In the genomic region with DNA sequence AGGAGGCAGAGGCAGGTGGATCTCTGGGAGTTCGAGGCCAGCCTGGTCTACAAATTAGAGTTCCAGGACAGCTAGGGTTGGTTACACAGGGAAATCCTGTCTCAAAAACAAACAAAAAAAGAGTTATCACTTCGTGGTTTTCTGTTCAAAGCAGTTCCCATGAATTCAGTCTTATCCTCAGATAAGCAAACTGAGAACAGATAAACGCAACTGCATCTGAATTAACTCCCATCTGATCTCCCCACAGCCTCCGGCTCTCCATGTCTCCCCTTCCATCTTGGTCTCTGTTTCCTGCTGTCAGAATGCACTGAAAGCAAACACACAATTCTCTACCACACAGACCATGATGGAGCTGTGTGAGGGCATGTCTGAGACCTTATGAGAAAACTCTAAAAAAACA, we compare ENCODE assay signal across 25 mouse cellular contexts. TPM values are rescaled to one million over a fixed set of nuclear protein-coding genes. Genes with fewer than 3 reads are reported as not detected.
DNase-seq lines count a peak whose midpoint lies in the region; ATAC-seq and TF ChIP-seq lines count a peak whose summit lies in the region.
"Had no signal": no experiment of that assay in that cellular context is flagged by ENCODE, and none has a peak within 500 bp of the region (broad histone marks: within the 10 kb centered on the region; RNA-seq: fewer than 3 reads in every experiment).

No protein-coding gene starts in this region.

- TF ChIP-seq EP300 in liver, postnatal 0 days (IDR thresholded peaks at IDR 0.05; ENCODE audit: low read depth), result peak; percentile 10; the same call in 1 of the 2 replicates
- peak; percentile 55 to 78 for TF ChIP-seq EP300 in MEL (IDR thresholded peaks at IDR 0.05; ENCODE audit: low read depth in 1 of 2, low read length in 2 of 2)

- H3K27me3 ChIP-seq in liver, postnatal 0 days (ENCODE audit: insufficient read depth, low read length), result no peaks in the 10 kb centered on the region
- H3K27me3 ChIP-seq in liver, embryonic 11.5 days (replicated peaks; ENCODE audit: control insufficient read depth, insufficient read depth, low read length), result no peaks in the 10 kb centered on the region
- no peaks in the 10 kb centered on the region for H3K27me3 ChIP-seq in MEL (ENCODE audit: control insufficient read depth in 1 of 2, insufficient read depth in 2 of 2, low read length in 2 of 2)
- no peaks in the 10 kb centered on the region for H3K27me3 ChIP-seq in midbrain, postnatal 0 days (ENCODE audit: insufficient read depth, low read length)
- H3K27me3 ChIP-seq in kidney, embryonic 15.5 days, result no peaks in the 10 kb centered on the region
- H3K27me3 ChIP-seq: CH12.LX; embryonic facial prominence, embryonic 12.5 days; forebrain, embryonic 13.5 days; forebrain, embryonic 15.5 days had no signal

- H3K36me3 ChIP-seq in liver, postnatal 0 days (replicated peaks; ENCODE audit: insufficient read depth, low read length), result no peaks in the 10 kb centered on the region
- no peaks in the 10 kb centered on the region for H3K36me3 ChIP-seq in liver, embryonic 11.5 days (ENCODE audit: control insufficient read depth, insufficient read depth, low read length)
- peaks cover 0 to 6% of the 10 kb centered on the region in 2 experiments; a peak in 2 of 4 replicates for H3K36me3 ChIP-seq in MEL (ENCODE audit: control insufficient read depth in 1 of 2, insufficient read depth in 2 of 2, low read length in 2 of 2)
- H3K36me3 ChIP-seq in midbrain, postnatal 0 days (ENCODE audit: insufficient read depth, low read length), result no peaks in the 10 kb centered on the region
- no peaks in the 10 kb centered on the region for H3K36me3 ChIP-seq in kidney, embryonic 15.5 days
- H3K36me3 ChIP-seq: embryonic facial prominence, embryonic 10.5 days; embryonic facial prominence, embryonic 12.5 days; forebrain, embryonic 15.5 days; G1E had no signal

- no peaks in the 10 kb centered on the region for H3K9me3 ChIP-seq in liver, postnatal 0 days (ENCODE audit: low read length)
- no peaks in the 10 kb centered on the region for H3K9me3 ChIP-seq in liver, embryonic 11.5 days (ENCODE audit: control insufficient read depth, low read length)
- H3K9me3 ChIP-seq in MEL (replicated peaks; ENCODE audit: insufficient read depth, low read length), result no peaks in the 10 kb centered on the region
- no peaks in the 10 kb centered on the region for H3K9me3 ChIP-seq in midbrain, postnatal 0 days (ENCODE audit: low read length)
- no peaks in the 10 kb centered on the region for H3K9me3 ChIP-seq in kidney, embryonic 15.5 days (replicated peaks)
- H3K9me3 ChIP-seq: embryonic facial prominence, embryonic 10.5 days; embryonic facial prominence, embryonic 12.5 days; forebrain, embryonic 13.5 days; forebrain, embryonic 15.5 days; G1E had no signal

- no peak for TF ChIP-seq CTCF in liver, postnatal 0 days (IDR thresholded peaks at IDR 0.05; ENCODE audit: low read depth)
- TF ChIP-seq CTCF in MEL (IDR thresholded peaks at IDR 0.05 in 2 of 3, conservative IDR thresholded peaks at IDR 0.05 in 1 of 3; ENCODE audit: control insufficient read depth in 1 of 3, insufficient read depth in 1 of 3, low read depth in 2 of 3, low read length in 3 of 3, poor library complexity in 1 of 3, severe bottlenecking in 1 of 3), result no peak
- no peak for TF ChIP-seq CTCF in midbrain, postnatal 0 days (IDR thresholded peaks at IDR 0.05)

- H3K4me2 ChIP-seq in liver, postnatal 0 days (ENCODE audit: low read depth, low read length), result no peak overlapping the region
- H3K4me2 ChIP-seq in liver, embryonic 11.5 days, result no peak overlapping the region
- no peak overlapping the region for H3K4me2 ChIP-seq in midbrain, postnatal 0 days (ENCODE audit: low read depth, low read length, poor library complexity, severe bottlenecking)
- H3K4me2 ChIP-seq in kidney, embryonic 15.5 days, result no peak overlapping the region
- H3K4me2 ChIP-seq: embryonic facial prominence, embryonic 12.5 days; forebrain, embryonic 13.5 days; forebrain, embryonic 15.5 days had no signal

- H3K79me2 ChIP-seq in MEL (ENCODE audit: control insufficient read depth, insufficient read depth, low read length, poor library complexity), result no peaks in the 10 kb centered on the region

- no peak for TF ChIP-seq RAD21 in MEL (IDR thresholded peaks at IDR 0.05; ENCODE audit: low read depth, low read length)

- no peak for DNase-seq in liver, postnatal 0 days
- no peak for DNase-seq in liver, embryonic 11.5 days (ENCODE audit: low spot score)
- DNase-seq in MEL (ENCODE audit: low read depth, low spot score), result peak; percentile 41
- DNase-seq in midbrain, postnatal 0 days (ENCODE audit: low spot score), result no peak
- no peak for DNase-seq in gastrocnemius, postnatal 4 days (ENCODE audit: low spot score in 2 of 2)
- DNase-seq: adrenal gland, adult 2 months; adrenal gland, postnatal 10 days; adrenal gland, postnatal 25 days; cerebellum, adult 11-12 months; cerebellum, adult 8-10 months; cerebellum, adult 9-11 months; cerebellum, postnatal 14 days; cerebellum, postnatal 36 days; forebrain, postnatal 0 days had no signal

- WGBS in liver, postnatal 0 days (ENCODE audit: insufficient replicate concordance), result 39% methylated on average over 4 of the region's 4 CpGs
- 39% methylated on average over 4 of the region's 4 CpGs for WGBS in liver, embryonic 11.5 days
- WGBS in midbrain, postnatal 0 days, result 79% methylated on average over 4 of the region's 4 CpGs
- 54% methylated on average over 4 of the region's 4 CpGs for WGBS in kidney, embryonic 15.5 days

- TF ChIP-seq POLR2A in MEL (IDR thresholded peaks at IDR 0.05; ENCODE audit: control insufficient read depth in 1 of 2, insufficient read depth in 1 of 2, low read depth in 1 of 2, low read length in 2 of 2, poor library complexity in 1 of 2), result no peak

- H3K4me1 ChIP-seq in liver, postnatal 0 days (ENCODE audit: insufficient read depth), result no peaks in the 10 kb centered on the region
- no peaks in the 10 kb centered on the region for H3K4me1 ChIP-seq in liver, embryonic 11.5 days (replicated peaks; ENCODE audit: control insufficient read depth, insufficient read depth, low read length)
- H3K4me1 ChIP-seq in MEL (ENCODE audit: control insufficient read depth in 1 of 2, insufficient read depth in 2 of 2, low read length in 2 of 2), result peaks cover 2 to 9% of the 10 kb centered on the region in 2 experiments; a peak in 2 of 4 replicates
- no peaks in the 10 kb centered on the region for H3K4me1 ChIP-seq in midbrain, postnatal 0 days (ENCODE audit: insufficient read depth, low read length)
- no peaks in the 10 kb centered on the region for H3K4me1 ChIP-seq in kidney, embryonic 15.5 days
- H3K4me1 ChIP-seq: embryonic facial prominence, embryonic 12.5 days; forebrain, embryonic 13.5 days; forebrain, embryonic 15.5 days had no signal

- no peak overlapping the region for H3K27ac ChIP-seq in liver, postnatal 0 days (ENCODE audit: low read depth)
- no peak overlapping the region for H3K27ac ChIP-seq in liver, embryonic 11.5 days (ENCODE audit: low read depth, low read length)
- no peak overlapping the region for H3K27ac ChIP-seq in MEL (ENCODE audit: control insufficient read depth, low read depth, low read length)
- H3K27ac ChIP-seq in midbrain, postnatal 0 days (ENCODE audit: low read depth, low read length), result no peak overlapping the region
- H3K27ac ChIP-seq in kidney, embryonic 15.5 days, result no peak overlapping the region
- H3K27ac ChIP-seq: embryonic facial prominence, embryonic 10.5 days; embryonic facial prominence, embryonic 12.5 days; forebrain, embryonic 13.5 days; forebrain, embryonic 15.5 days had no signal

- no peak for ATAC-seq in liver, postnatal 0 days
- no peak for ATAC-seq in liver, embryonic 11.5 days (replicated peaks; ENCODE audit: low FRiP score)
- 0 out of 2 replicates have a peak, but pooled peaks have one; percentile 29 for ATAC-seq in common myeloid progenitor, adult 5-6 weeks (replicated peaks; ENCODE audit: low read depth, poor library complexity, severe bottlenecking)
- ATAC-seq in midbrain, postnatal 0 days (ENCODE audit: low FRiP score), result no peak
- no peak for ATAC-seq in kidney, embryonic 15.5 days (replicated peaks; ENCODE audit: low FRiP score)
- ATAC-seq: CD4-positive, CD25-positive, alpha-beta regulatory T cell, adult 4 months; forebrain, embryonic 13.5 days; forebrain, embryonic 15.5 days; forebrain, postnatal 0 days had no signal

- H3K9ac ChIP-seq in liver, postnatal 0 days (replicated peaks), result no peak overlapping the region
- H3K9ac ChIP-seq in liver, embryonic 11.5 days (ENCODE audit: low read depth, low read length), result no peak overlapping the region
- H3K9ac ChIP-seq in MEL (ENCODE audit: control insufficient read depth, low read depth, low read length, poor library complexity, severe bottlenecking), result no peak overlapping the region
- H3K9ac ChIP-seq in midbrain, postnatal 0 days (replicated peaks; ENCODE audit: low read length, poor library complexity, severe bottlenecking), result no peak overlapping the region
- H3K9ac ChIP-seq in kidney, embryonic 15.5 days, result no peak overlapping the region
- H3K9ac ChIP-seq: embryonic facial prominence, embryonic 12.5 days; forebrain, embryonic 13.5 days; forebrain, embryonic 15.5 days; forebrain, postnatal 0 days had no signal

- no peak overlapping the region for H3K4me3 ChIP-seq in liver, postnatal 0 days (ENCODE audit: low read depth, low read length)
- no peak overlapping the region for H3K4me3 ChIP-seq in liver, embryonic 11.5 days (ENCODE audit: low read depth, low read length)
- no peak overlapping the region for H3K4me3 ChIP-seq in MEL (ENCODE audit: control insufficient read depth in 1 of 2, insufficient read depth in 1 of 2, low read depth in 2 of 2, low read length in 2 of 2)
- H3K4me3 ChIP-seq in midbrain, postnatal 0 days (ENCODE audit: low read depth, low read length), result no peak overlapping the region
- H3K4me3 ChIP-seq in kidney, embryonic 15.5 days (replicated peaks), result no peak overlapping the region
- H3K4me3 ChIP-seq: embryonic facial prominence, embryonic 10.5 days; embryonic facial prominence, embryonic 12.5 days; forebrain, embryonic 13.5 days; forebrain, embryonic 15.5 days had no signal

TF ChIP-seq in MEL, 35 proteins besides CTCF, POLR2A, EP300 and RAD21 (continues in another document):
- TF ChIP-seq TAL1 (IDR thresholded peaks at IDR 0.05; ENCODE audit: low read length) (no peak), ELF1 (IDR thresholded peaks at IDR 0.05; ENCODE audit: low read depth, low read length) (no peak), E2F4 (IDR thresholded peaks at IDR 0.05; ENCODE audit: borderline replicate concordance, low read depth, low read length) (no peak), ZNF384 (IDR thresholded peaks at IDR 0.05; ENCODE audit: low read depth, low read length) (no peak)

RNA-seq across cellular contexts. Expression of gene Spink2, which starts 10.6 kb away (rescaled TPM):
- not detected in 2 replicates for polyA plus RNA-seq in liver, postnatal 0 days (2015; fragmentation: Nextera tagmentation; extraction: Ambion mirVana)
- polyA plus RNA-seq in liver, embryonic 11.5 days (2014; fragmentation: Nextera tagmentation; extraction: Ambion mirVana), result 0.29 TPM in 1 of 2 replicates, not detected in the other
- total RNA-seq in MEL (2012; rRNA removed), result not detected in 2 replicates
- not detected for polyA plus RNA-seq in MEL (2012; ENCODE audit: insufficient read depth in 1 of 2, insufficient read length in 2 of 2, low read depth in 1 of 2, low replicate concordance in 2 of 2, missing spikeins in 1 of 2)
- not detected in 2 replicates for total RNA-seq in common myeloid progenitor, adult 5-6 weeks (2017)
- total RNA-seq in midbrain, postnatal 0 days (2014; rRNA removed), result not detected in 2 replicates
- 1.1 and 1.5 TPM in 2 replicates for polyA plus RNA-seq in midbrain, postnatal 0 days (2015; fragmentation: Nextera tagmentation; extraction: Ambion mirVana)
- 1 to 10 TPM; 2.7 to 4.0 TPM for total RNA-seq in gastrocnemius, postnatal 4 days (2021)
- polyA plus RNA-seq in kidney, embryonic 15.5 days (2015; fragmentation: Nextera tagmentation; extraction: Ambion mirVana), result 2.1 TPM in 2 replicates
- total RNA-seq: adrenal gland, postnatal 25 days; forebrain, postnatal 0 days; G1E had no signal
- polyA plus RNA-seq: adrenal gland, adult 2 months; C2C12; CD4-positive, CD25-positive, alpha-beta regulatory T cell, adult 4 months; cortical plate, adult 2 months; G1E had no signal
